ENCODE assay signal across 37 mouse cellular contexts in genomic region chr4:62439793-62440192, GRCm38 (mm10). TPM values are rescaled to one million over a fixed set of nuclear protein-coding genes. Genes with fewer than 3 reads are reported as not detected.
"Had no signal": no experiment of that assay in that cellular context is flagged by ENCODE, and none has a peak within 500 bp of the region (broad histone marks: within the 10 kb centered on the region; RNA-seq: fewer than 3 reads in every experiment).

No protein-coding gene starts in this region.

- H3K4me3 ChIP-seq: gastrocnemius, adult 2 months; heart, adult 2 months; heart, embryonic 13.5 days; heart, embryonic 15.5 days; hindbrain, embryonic 13.5 days; hindbrain, embryonic 15.5 days; kidney, embryonic 15.5 days; limb, embryonic 13.5 days; limb, embryonic 15.5 days; liver, embryonic 12.5 days had no signal

- H3K27me3 ChIP-seq: heart, embryonic 13.5 days; heart, embryonic 15.5 days; hindbrain, embryonic 13.5 days; hindbrain, embryonic 15.5 days; kidney, embryonic 15.5 days; limb, embryonic 13.5 days; limb, embryonic 15.5 days; liver, embryonic 12.5 days had no signal

- ATAC-seq: hindbrain, postnatal 0 days; intestine, embryonic 16.5 days; liver, embryonic 12.5 days had no signal

- H3K4me1 ChIP-seq: heart, embryonic 15.5 days; hindbrain, embryonic 13.5 days; hindbrain, embryonic 15.5 days; limb, embryonic 13.5 days; limb, embryonic 15.5 days; liver, embryonic 12.5 days had no signal

- DNase-seq: gastrocnemius, postnatal 10 days; gastrocnemius, postnatal 25 days; heart, adult 11 months; heart, adult 2 months; heart, postnatal 14 days; heart, postnatal 36 days; layer of hippocampus, adult 9-11 months; layer of hippocampus, postnatal 36 days had no signal

- H3K36me3 ChIP-seq: heart, embryonic 13.5 days; heart, embryonic 15.5 days; hindbrain, embryonic 13.5 days; hindbrain, embryonic 15.5 days; kidney, embryonic 15.5 days; limb, embryonic 13.5 days; limb, embryonic 15.5 days; liver, embryonic 12.5 days had no signal

- H3K27ac ChIP-seq: gastrocnemius, adult 2 months; heart, adult 2 months; heart, embryonic 13.5 days; heart, embryonic 15.5 days; hindbrain, embryonic 13.5 days; hindbrain, embryonic 15.5 days; hindbrain, postnatal 0 days; kidney, embryonic 15.5 days; kidney, postnatal 0 days; limb, embryonic 13.5 days; limb, embryonic 15.5 days; liver, embryonic 12.5 days; liver, embryonic 14.5 days had no signal

RNA-seq across cellular contexts. Expression of gene Rnf183, which starts 4.7 kb away (rescaled TPM):
- total RNA-seq: gastrocnemius, adult 2 months; gastrocnemius, postnatal 10 days; gastrocnemius, postnatal 25 days; gastrocnemius, postnatal 4 days; heart, adult 2 months; heart, postnatal 14 days; heart, postnatal 36 days; hematopoietic stem cell, adult 5-6 weeks; layer of hippocampus, adult 18-20 months; layer of hippocampus, adult 8-10 months; layer of hippocampus, postnatal 14 days; layer of hippocampus, postnatal 36 days; left cerebral cortex, adult 18-20 months; left cerebral cortex, adult 8-10 months; left cerebral cortex, postnatal 10 days; left cerebral cortex, postnatal 25 days; left cerebral cortex, postnatal 4 days; liver, adult 2 months had no signal
- polyA plus RNA-seq: heart, adult 2 months; heart, embryonic 11.5 days; heart, embryonic 13.5 days; heart, embryonic 15.5 days; heart, postnatal 0 days; hindbrain, embryonic 11.5 days; hindbrain, embryonic 13.5 days; intestine, embryonic 14.5 days; intestine, embryonic 16.5 days; limb, embryonic 11.5 days; limb, embryonic 13.5 days; limb, embryonic 15.5 days; liver, adult 2 months; liver, embryonic 12.5 days; liver, embryonic 14.5 days had no signal

RNA-seq across cellular contexts. Expression of gene Wdr31, which starts 30.9 kb away (rescaled TPM):
- total RNA-seq: gastrocnemius, postnatal 25 days had no signal

RNA-seq across cellular contexts. Expression of gene Bspry, which starts 40.1 kb away (rescaled TPM):
- total RNA-seq: gastrocnemius, adult 2 months; heart, postnatal 36 days had no signal
